8 mouse cellular contexts compared by ENCODE assay signal in genomic region chr7:110164103-110164681, GRCm38 (mm10). TPM values are rescaled to one million over a fixed set of nuclear protein-coding genes. Genes with fewer than 3 reads are reported as not detected.
DNase-seq lines count a peak whose midpoint lies in the region; ATAC-seq and TF ChIP-seq lines count a peak whose summit lies in the region.

No protein-coding gene starts in this region.

- no peaks in the 10 kb centered on the region for H3K27me3 ChIP-seq in embryonic facial prominence, embryonic 13.5 days
- H3K27me3 ChIP-seq in kidney, adult 2 months (replicated peaks; ENCODE audit: control insufficient read depth, insufficient read depth, low read length): no peaks in the 10 kb centered on the region
- H3K27me3 ChIP-seq in limb, embryonic 12.5 days: no peaks in the 10 kb centered on the region
- H3K27me3 ChIP-seq in midbrain, embryonic 15.5 days (replicated peaks): no peaks in the 10 kb centered on the region
- H3K27me3 ChIP-seq in spleen, adult 2 months (ENCODE audit: control insufficient read depth, insufficient read depth, low read length): no peaks in the 10 kb centered on the region

- H3K4me1 ChIP-seq in embryonic facial prominence, embryonic 13.5 days: 0 out of 2 replicates have a peak, but pooled peaks cover 4% of the 10 kb centered on the region
- H3K4me1 ChIP-seq in kidney, adult 2 months (ENCODE audit: control insufficient read depth, insufficient read depth, low read length): no peaks in the 10 kb centered on the region; the same call in 1 of the 2 replicates
- no peaks in the 10 kb centered on the region for H3K4me1 ChIP-seq in limb, embryonic 12.5 days (replicated peaks)
- no peaks in the 10 kb centered on the region for H3K4me1 ChIP-seq in midbrain, embryonic 15.5 days
- H3K4me1 ChIP-seq in spleen, adult 2 months (ENCODE audit: control insufficient read depth, insufficient read depth, insufficient read length): peaks cover 7% of the 10 kb centered on the region; the same call in 1 of the 2 replicates

- peak; percentile 73 for TF ChIP-seq CTCF in kidney, adult 2 months (conservative IDR thresholded peaks at IDR 0.05; ENCODE audit: insufficient read depth, insufficient read length, low read depth, low read length)
- peak; percentile 76 for TF ChIP-seq CTCF in spleen, adult 2 months (IDR thresholded peaks at IDR 0.05; ENCODE audit: extremely low read depth, insufficient read depth, insufficient read length, insufficient replicate concordance)

- peak overlapping the region; percentile 75 for H3K9ac ChIP-seq in embryonic facial prominence, embryonic 13.5 days
- peak overlapping the region; percentile 64 for H3K9ac ChIP-seq in limb, embryonic 12.5 days (replicated peaks)
- H3K9ac ChIP-seq in midbrain, embryonic 15.5 days: peak overlapping the region; percentile 57

- DNase-seq in 3134 (ENCODE audit: extremely low read depth, insufficient read length, low spot score): peak; percentile 91
- DNase-seq in adrenal gland, postnatal 36 days: peak; percentile 91 to 93
- peak; percentile 92 to 93 for DNase-seq in heart, adult 18-20 months
- peak; percentile 95 for DNase-seq in kidney, adult 2 months
- DNase-seq in spleen, adult 2 months (ENCODE audit: low read depth in 1 of 2, low spot score in 2 of 2): peak; percentile 66 to 81

- no peaks in the 10 kb centered on the region for H3K36me3 ChIP-seq in embryonic facial prominence, embryonic 13.5 days
- no peaks in the 10 kb centered on the region for H3K36me3 ChIP-seq in kidney, adult 2 months (ENCODE audit: control insufficient read depth, insufficient read depth, low read length)
- H3K36me3 ChIP-seq in limb, embryonic 12.5 days: no peaks in the 10 kb centered on the region
- no peaks in the 10 kb centered on the region for H3K36me3 ChIP-seq in midbrain, embryonic 15.5 days (replicated peaks)
- no peaks in the 10 kb centered on the region for H3K36me3 ChIP-seq in spleen, adult 2 months (ENCODE audit: control insufficient read depth, insufficient read depth, low read length)

- H3K27ac ChIP-seq in embryonic facial prominence, embryonic 13.5 days: peak overlapping the region; percentile 91
- H3K27ac ChIP-seq in kidney, adult 2 months (ENCODE audit: insufficient read depth, low read depth, low read length): peak overlapping the region; percentile 88
- H3K27ac ChIP-seq in limb, embryonic 12.5 days: peak overlapping the region; percentile 96
- H3K27ac ChIP-seq in midbrain, embryonic 15.5 days: peak overlapping the region; percentile 84
- H3K27ac ChIP-seq in spleen, adult 2 months (ENCODE audit: insufficient read depth, low read length): peak overlapping the region; percentile 47

- TF ChIP-seq POLR2A in kidney, adult 2 months (IDR thresholded peaks at IDR 0.05; ENCODE audit: low read depth, low read length): no peak
- TF ChIP-seq POLR2A in spleen, adult 2 months (IDR thresholded peaks at IDR 0.05; ENCODE audit: low read depth, low read length): no peak

- peak; percentile 76 for ATAC-seq in embryonic facial prominence, embryonic 13.5 days (ENCODE audit: insufficient number of reproducible peaks, insufficient read depth, low FRiP score, low TSS enrichment, low read depth)
- peak; percentile 75 for ATAC-seq in limb, embryonic 12.5 days (ENCODE audit: insufficient number of reproducible peaks, insufficient read depth, low FRiP score, low TSS enrichment, low read depth)
- ATAC-seq in midbrain, embryonic 15.5 days (replicated peaks): peak; percentile 91

- peak overlapping the region; percentile 88 for H3K4me2 ChIP-seq in embryonic facial prominence, embryonic 13.5 days
- H3K4me2 ChIP-seq in limb, embryonic 12.5 days: peak overlapping the region; percentile 77
- peak overlapping the region; percentile 85 for H3K4me2 ChIP-seq in midbrain, embryonic 15.5 days

- WGBS in embryonic facial prominence, embryonic 13.5 days: under 1% methylated on average over 24 of the region's 24 CpGs
- WGBS in kidney, adult 2 months: under 1% methylated on average over 24 of the region's 24 CpGs
- under 1% methylated on average over 24 of the region's 24 CpGs for WGBS in limb, embryonic 12.5 days
- WGBS in midbrain, embryonic 15.5 days: 1% methylated on average over 24 of the region's 24 CpGs
- under 1% methylated on average over 24 of the region's 24 CpGs for WGBS in spleen, adult 2 months

- peak overlapping the region; percentile 53 for H3K4me3 ChIP-seq in embryonic facial prominence, embryonic 13.5 days
- peak overlapping the region; percentile 69 for H3K4me3 ChIP-seq in kidney, adult 2 months (ENCODE audit: insufficient read depth, low read depth, low read length)
- H3K4me3 ChIP-seq in limb, embryonic 12.5 days (replicated peaks): peak overlapping the region; percentile 52
- H3K4me3 ChIP-seq in midbrain, embryonic 15.5 days: peak overlapping the region; percentile 51
- H3K4me3 ChIP-seq in spleen, adult 2 months (ENCODE audit: extremely low read depth, insufficient read depth, insufficient read length): peak overlapping the region; percentile 56

- no peaks in the 10 kb centered on the region for H3K9me3 ChIP-seq in embryonic facial prominence, embryonic 13.5 days
- no peaks in the 10 kb centered on the region for H3K9me3 ChIP-seq in limb, embryonic 12.5 days
- H3K9me3 ChIP-seq in midbrain, embryonic 15.5 days: no peaks in the 10 kb centered on the region

RNA-seq across cellular contexts. Expression of gene Wee1, which starts 42.3 kb away (rescaled TPM):
- total RNA-seq in adrenal gland, postnatal 36 days (2021): 10 to 100 TPM; 10.3 to 12.2 TPM
- 24.5 and 27.2 TPM in 2 replicates for polyA plus RNA-seq in embryonic facial prominence, embryonic 13.5 days (2015; fragmentation: Nextera tagmentation; extraction: Ambion mirVana)
- 10 to 100 TPM in 1 of 2 experiments, 1 to 10 TPM in 1; 9.2 to 11.3 TPM for total RNA-seq in heart, adult 18-20 months (2021)
- polyA plus RNA-seq in kidney, adult 2 months (2012; rRNA removed): 4.0 and 4.4 TPM in 2 replicates
- 39.8 and 41.0 TPM in 2 replicates for polyA plus RNA-seq in limb, embryonic 12.5 days (2016; fragmentation: Nextera tagmentation; extraction: Ambion mirVana)
- polyA plus RNA-seq in midbrain, embryonic 15.5 days (2015; fragmentation: Nextera tagmentation; extraction: Ambion mirVana): 5.1 and 5.8 TPM in 2 replicates
- polyA plus RNA-seq in spleen, adult 2 months (2012; rRNA removed): 3.9 and 5.8 TPM in 2 replicates

RNA-seq across cellular contexts. Expression of gene Swap70, which starts 57.3 kb away (rescaled TPM):
- 10 to 100 TPM; 16.0 to 20.4 TPM for total RNA-seq in adrenal gland, postnatal 36 days (2021)
- polyA plus RNA-seq in embryonic facial prominence, embryonic 13.5 days (2015; fragmentation: Nextera tagmentation; extraction: Ambion mirVana): 42.1 and 49.5 TPM in 2 replicates
- 10 to 100 TPM; 10.8 to 14.7 TPM for total RNA-seq in heart, adult 18-20 months (2021)
- polyA plus RNA-seq in kidney, adult 2 months (2012; rRNA removed): 10.0 and 12.5 TPM in 2 replicates
- polyA plus RNA-seq in limb, embryonic 12.5 days (2016; fragmentation: Nextera tagmentation; extraction: Ambion mirVana): 37.0 and 38.2 TPM in 2 replicates
- 9.6 and 9.8 TPM in 2 replicates for polyA plus RNA-seq in midbrain, embryonic 15.5 days (2015; fragmentation: Nextera tagmentation; extraction: Ambion mirVana)
- polyA plus RNA-seq in spleen, adult 2 months (2012; rRNA removed): 69.7 and 79.4 TPM in 2 replicates

Comparison
In these comparisons a context has a peak if more than half of its experiments do, and no peak if none do; other contexts are left out.
1. Peak in every context shown above with its lines: DNase-seq, ATAC-seq, H3K4me3 ChIP-seq and H3K27ac ChIP-seq.